Mouse (Mus musculus): Measurements from ENCODE around the gene Btg2.

GRCm38 (mm10) chr1:134071411-134072018 is 7.4 kb downstream of the Btg2 start:
- TF ChIP-seq CTCF (IDR thresholded peaks at IDR 0.05; ENCODE audit: low read depth, low read length): no peak
- peak; percentile 39; the same call in 1 of the 2 replicates for TF ChIP-seq GATA2 (IDR thresholded peaks at IDR 0.05; ENCODE audit: borderline replicate concordance, low read depth, low read length)

Data from G1E (cell line).